Mouse (Mus musculus) G1E-ER4 (cell line): ENCODE data around the gene Tmbim1. TPM values are rescaled to one million over a fixed set of nuclear protein-coding genes. Genes with fewer than 3 reads are reported as not detected.

Experiments used
- GATA1 ChIP-seq: IDR thresholded peaks from one replicate; pipeline ENCODE4 v1.8.0; 2012; ENCODE audit warnings: low read length, inconsistent platforms
- polyA plus RNA-seq: library from polyadenylated mRNA; stranded (reverse); fragments of >175 nt; gene quantifications from 2 replicates; pipeline ENCODE4 v1.2.3, GENCODE M21; 2012

The Tmbim1 gene
- polyA plus RNA-seq, 1 experiment = 214 TPM

GRCm38 (mm10) chr1:74303509-74304338 is 1.7 kb downstream of the Tmbim1 start:
- TF ChIP-seq GATA1 = no peak

- no peak for TF ChIP-seq GATA1
Measured at GRCm38 (mm10) chr1:74302835-74303234, 2.6 kb downstream of the Tmbim1 start.

- TF ChIP-seq GATA1 = no peak
Measured at GRCm38 (mm10) chr1:74302229-74302628, 3.2 kb downstream of the Tmbim1 start.

- TF ChIP-seq GATA1 = no peak
Measured at GRCm38 (mm10) chr1:74300347-74301110, 4.9 kb downstream of the Tmbim1 start.

GRCm38 (mm10) chr1:74298996-74299395 is 6.4 kb downstream of the Tmbim1 start:
- TF ChIP-seq GATA1 = no peak

- no peak for TF ChIP-seq GATA1
Measured at GRCm38 (mm10) chr1:74298157-74298750, 7.2 kb downstream of the Tmbim1 start.

GRCm38 (mm10) chr1:74297269-74297668 is 8.2 kb downstream of the Tmbim1 start:
- no peak for TF ChIP-seq GATA1

- TF ChIP-seq GATA1 = no peak
Measured at GRCm38 (mm10) chr1:74296477-74296876, 8.9 kb downstream of the Tmbim1 start.

GRCm38 (mm10) chr1:74295456-74296171 is 9.8 kb downstream of the Tmbim1 start:
- TF ChIP-seq GATA1 = peak; percentile 62

GRCm38 (mm10) chr1:74294733-74295455 is 10.5 kb downstream of the Tmbim1 start:
- no peak for TF ChIP-seq GATA1

GRCm38 (mm10) chr1:74294090-74294643 is 11.3 kb downstream of the Tmbim1 start:
- TF ChIP-seq GATA1 = no peak

- no peak for TF ChIP-seq GATA1
Measured at GRCm38 (mm10) chr1:74293306-74293960, 12.0 kb downstream of the Tmbim1 start.

GRCm38 (mm10) chr1:74292331-74293020 is 12.9 kb downstream of the Tmbim1 start:
- no peak for TF ChIP-seq GATA1
